Mouse (Mus musculus) forebrain, postnatal 0 days (tissue): ENCODE data around the gene Dmrtc2. TPM values are rescaled to one million over a fixed set of nuclear protein-coding genes. Genes with fewer than 3 reads are reported as not detected.
A peak's percentile ranks its signal among the peaks of the same experiment; 100 is the strongest.

ENCODE experiments used
- ATAC-seq: fragments of 200-750 bp; cut with Nextera tagmentation; 2 replicates; pipeline ENCODE4 v1.8.0; 2017; ENCODE audit warnings: mild to moderate bottlenecking, moderate library complexity
- DNase-seq: peaks from one replicate; pipeline ENCODE4 v3.0.0-alpha.2; 2015
- H3K27ac ChIP-seq: fragments of 300-500 bp; sonication (generic); 2 replicates; pipeline ENCODE4 v1.5.1; 2014; ENCODE audit warnings: low read depth, mild to moderate bottlenecking, antibody characterized with exemption, low read length, moderate library complexity, mixed read lengths
- H3K27me3 ChIP-seq: fragments of 300-500 bp; sonication (generic); 2 replicates; pipeline ENCODE4 v1.6.1; 2014; ENCODE audit warnings: mild to moderate bottlenecking, low read length, mixed read lengths; ENCODE audit not compliant: insufficient read depth
- H3K36me3 ChIP-seq: fragments of 300-500 bp; sonication (generic); 2 replicates; pipeline ENCODE4 v1.6.1; 2014; ENCODE audit warnings: mild to moderate bottlenecking, moderate library complexity; ENCODE audit not compliant: insufficient read depth
- H3K4me1 ChIP-seq: fragments of 300-500 bp; sonication (generic); 2 replicates; pipeline ENCODE4 v1.6.1; 2014; ENCODE audit warnings: antibody characterized with exemption; ENCODE audit not compliant: insufficient read depth
- H3K4me2 ChIP-seq: fragments of 300-500 bp; sonication (generic); 2 replicates; pipeline ENCODE4 v1.6.1; 2014; ENCODE audit warnings: low read depth, mild to moderate bottlenecking, moderate library complexity
- H3K4me3 ChIP-seq: fragments of 300-500 bp; sonication (generic); 2 replicates; pipeline ENCODE4 v1.5.1; 2014; ENCODE audit warnings: low read depth, low read length, mixed read lengths
- H3K9ac ChIP-seq: fragments of 300-500 bp; sonication (generic); 2 replicates; pipeline ENCODE4 v1.6.1; 2014; ENCODE audit warnings: mild to moderate bottlenecking
- H3K9me3 ChIP-seq: fragments of 300-500 bp; sonication (generic); 2 replicates; pipeline ENCODE4 v1.6.1; 2016; ENCODE audit warnings: low read length
- CTCF ChIP-seq: sonication (generic); IDR thresholded peaks from 2 replicates; pipeline ENCODE4 v1.5.1; 2016; ENCODE audit warnings: antibody characterized with exemption, control low read depth, low read depth
- WGBS: fragments of 180-500 bp; shearing (Covaris S2); extraction: QIAGEN DNeasy Blood & Tissue Kit; methylation state at CpG from one replicate; pipeline ENCODE4 v1.1.7; 2014; 5-methylcytosine and 5-hydroxymethylcytosine counted together
- polyA plus RNA-seq: library from polyadenylated mRNA; unstranded; fragments of >200 nt; fragmentation: Nextera tagmentation; extraction: Ambion mirVana; gene quantifications from 2 replicates; pipeline ENCODE4 v1.2.1, GENCODE M21; 2015
- total RNA-seq: library from RNA; depleted of rRNA; stranded (reverse); fragments of >200 nt; gene quantifications from 2 replicates; pipeline ENCODE4 v1.2.3, GENCODE M21; 2014; rRNA removed

The Dmrtc2 gene
- total and polyA plus RNA-seq, 2 experiments from 2014 or later = 0.28 TPM; not detected in 1

DNA sequence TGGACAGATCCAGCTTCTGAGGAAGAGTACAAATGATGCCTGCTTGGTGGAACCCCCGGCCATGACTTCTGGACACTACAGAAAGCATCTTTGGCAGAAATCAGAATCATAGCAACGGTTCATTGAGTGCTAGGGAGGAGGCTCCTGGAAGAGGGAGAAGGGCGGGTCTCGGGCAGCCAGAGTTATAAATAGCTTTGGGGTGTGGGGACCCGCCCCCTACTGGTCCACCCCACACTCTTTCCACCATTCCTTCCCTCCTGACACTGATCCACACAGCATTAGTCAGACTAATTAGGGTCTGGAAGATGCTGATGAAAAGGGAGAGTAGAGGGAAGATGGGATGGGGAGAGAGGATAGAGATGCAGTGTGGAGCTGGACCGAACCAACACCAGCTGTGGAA is 36.7 kb downstream of the Dmrtc2 start:
- no peaks in the 10 kb centered on the region for H3K27me3 ChIP-seq
- DNase-seq (no peak), ATAC-seq (no peak)
- H3K9me3 ChIP-seq = no peaks in the 10 kb centered on the region
- no peak overlapping the region for H3K4me2 ChIP-seq
- peak overlapping the region; percentile 22; the same call in 1 of the 2 replicates for H3K9ac ChIP-seq
- H3K4me3 ChIP-seq = no peak overlapping the region
- WGBS = 47% methylated on average over 6 of the region's 6 CpGs
- 0 out of 2 replicates have a peak, but pooled peaks cover 24% of the 10 kb centered on the region for H3K36me3 ChIP-seq
- H3K27ac ChIP-seq = no peak overlapping the region
- 0 out of 2 replicates have a peak, but pooled peaks cover 12% of the 10 kb centered on the region for H3K4me1 ChIP-seq
- TF ChIP-seq CTCF = no peak

- Histone ChIP-seq H3K4me2 (no peak overlapping the region), H3K36me3 (peaks cover 30% of the 10 kb centered on the region; the same call in 1 of the 2 replicates), H3K27ac (no peak overlapping the region), H3K4me1 (0 out of 2 replicates have a peak, but pooled peaks cover 12% of the 10 kb centered on the region), H3K27me3 (no peaks in the 10 kb centered on the region), H3K9me3 (no peaks in the 10 kb centered on the region), H3K9ac (no peak overlapping the region), H3K4me3 (no peak overlapping the region)
- no peak for DNase-seq
- 0 out of 2 replicates have a peak, but pooled peaks have one; percentile 20 for TF ChIP-seq CTCF
- 35% methylated on average over 13 of the region's 13 CpGs for WGBS
- no peak for ATAC-seq
Measured at GRCm38 (mm10) chr7:24907211-24907748, 37.4 kb downstream of the Dmrtc2 start.

DNA sequence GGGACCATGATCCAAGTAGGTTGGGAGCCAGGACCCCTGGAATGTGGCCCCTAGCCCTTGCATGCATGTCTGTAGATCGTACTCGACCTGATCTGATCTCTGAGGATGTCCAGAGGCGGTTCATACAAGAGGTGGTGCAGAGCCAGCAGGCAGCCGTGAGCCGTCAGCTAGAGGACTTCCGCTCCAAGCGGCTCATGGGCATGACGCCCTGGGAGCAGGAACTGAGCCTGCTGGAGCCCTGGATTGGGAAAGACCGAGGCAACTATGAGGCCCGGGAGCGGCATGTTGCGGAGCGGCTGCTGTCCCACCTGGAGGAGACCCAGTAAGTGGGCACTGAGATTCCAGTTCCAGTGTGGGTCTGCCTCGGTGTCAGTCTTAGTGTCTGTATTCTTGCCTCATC is 42.6 kb downstream of the Dmrtc2 start:
- no peak overlapping the region for H3K27ac ChIP-seq
- H3K36me3 ChIP-seq = peaks cover 51% of the 10 kb centered on the region
- no peaks in the 10 kb centered on the region for H3K9me3 ChIP-seq
- no peak overlapping the region for H3K4me2 ChIP-seq
- WGBS = 92% methylated on average over 14 of the region's 14 CpGs
- H3K4me3 ChIP-seq = no peak overlapping the region
- DNase-seq (no peak), ATAC-seq (no peak)
- no peaks in the 10 kb centered on the region for H3K4me1 ChIP-seq
- no peak for TF ChIP-seq CTCF
- no peaks in the 10 kb centered on the region for H3K27me3 ChIP-seq
- H3K9ac ChIP-seq = no peak overlapping the region

DNA sequence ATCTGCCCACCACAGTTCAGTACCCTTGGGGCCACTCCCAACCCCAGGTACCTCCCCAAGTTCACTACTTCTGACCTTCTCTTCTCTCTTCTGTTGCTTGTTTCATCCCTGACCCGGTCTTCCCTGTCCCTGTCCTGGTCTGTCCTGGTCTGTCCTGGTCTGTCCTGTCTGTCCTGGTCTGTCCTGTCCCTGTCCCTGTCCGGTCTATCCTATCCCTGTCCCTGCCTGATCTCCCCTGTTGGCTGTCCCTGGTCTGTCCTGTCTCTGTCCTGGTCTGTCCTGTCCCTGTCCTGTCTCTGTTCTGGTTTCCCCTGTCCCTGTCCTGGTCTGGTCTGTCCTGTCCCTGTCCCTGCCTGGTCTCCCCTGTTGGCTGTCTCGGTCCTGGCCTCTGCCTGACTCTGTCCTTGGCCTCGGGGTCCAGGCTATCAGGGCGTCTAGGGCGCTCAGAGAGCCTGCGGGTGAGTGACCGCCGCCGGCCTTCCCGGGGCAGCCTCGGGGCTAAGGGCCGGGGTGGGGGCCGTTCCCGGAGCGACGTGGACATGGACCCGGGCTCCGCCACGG is 49.0 kb downstream of the Dmrtc2 start:
- no peak overlapping the region for H3K9ac ChIP-seq
- peaks cover 69% of the 10 kb centered on the region for H3K36me3 ChIP-seq
- H3K4me3 ChIP-seq = no peak overlapping the region
- no peaks in the 10 kb centered on the region for H3K9me3 ChIP-seq
- H3K4me1 ChIP-seq = no peaks in the 10 kb centered on the region
- no peak for TF ChIP-seq CTCF
- no peak for DNase-seq
- H3K4me2 ChIP-seq = no peak overlapping the region
- H3K27me3 ChIP-seq = no peaks in the 10 kb centered on the region
- 91% methylated on average over 20 of the region's 20 CpGs for WGBS
- no peak overlapping the region for H3K27ac ChIP-seq
- no peak for ATAC-seq

GRCm38 (mm10) chr7:24919728-24920127 is 49.9 kb downstream of the Dmrtc2 start:
- Histone ChIP-seq H3K36me3 (peaks cover 78% of the 10 kb centered on the region), H3K4me3 (no peak overlapping the region), H3K9ac (no peak overlapping the region), H3K9me3 (no peaks in the 10 kb centered on the region), H3K4me1 (no peaks in the 10 kb centered on the region), H3K4me2 (no peak overlapping the region), H3K27me3 (no peaks in the 10 kb centered on the region), H3K27ac (no peak overlapping the region)
- no peak for TF ChIP-seq CTCF
- ATAC-seq = peak; percentile 55
- DNase-seq = no peak
- WGBS = 78% methylated on average over 9 of the region's 9 CpGs

Other genes with a start within 250 kb of the Dmrtc2 start
- 0.23 and 0.33 TPM in 2 replicates for gene Lypd3, start 233.5 kb upstream of the Dmrtc2 start, total RNA-seq
- gene Lypd3, start 233.5 kb upstream of the Dmrtc2 start, polyA plus RNA-seq = 0.67 and 1.3 TPM in 2 replicates
- not detected in 2 replicates for gene Tex101, start 193.4 kb upstream of the Dmrtc2 start, total RNA-seq
- not detected in 2 replicates for gene Tex101, start 193.4 kb upstream of the Dmrtc2 start, polyA plus RNA-seq
- not detected in 2 replicates for gene BC049730, start 160.8 kb upstream of the Dmrtc2 start, total RNA-seq
- gene BC049730, start 160.8 kb upstream of the Dmrtc2 start, polyA plus RNA-seq = not detected in 2 replicates
- not detected in 2 replicates for gene Gm4763, start 143.1 kb upstream of the Dmrtc2 start, total RNA-seq
- not detected in 2 replicates for gene Gm4763, start 143.1 kb upstream of the Dmrtc2 start, polyA plus RNA-seq
- gene Cd177, start 109.7 kb upstream of the Dmrtc2 start, total RNA-seq = 0.48 TPM in 1 of 2 replicates, not detected in the other
- 0.27 and 0.28 TPM in 2 replicates for gene Cd177, start 109.7 kb upstream of the Dmrtc2 start, polyA plus RNA-seq
- 0.57 TPM in 1 of 2 replicates, not detected in the other for gene Ceacam10, start 92.9 kb upstream of the Dmrtc2 start, total RNA-seq
- 0.14 TPM in 1 of 2 replicates, not detected in the other for gene Ceacam10, start 92.9 kb upstream of the Dmrtc2 start, polyA plus RNA-seq
- gene Gm9844, start 7.8 kb upstream of the Dmrtc2 start, total RNA-seq = 26.5 and 99.9 TPM in 2 replicates
- gene Gm9844, start 7.8 kb upstream of the Dmrtc2 start, polyA plus RNA-seq = 35.2 and 38.2 TPM in 2 replicates
- not detected in 2 replicates for gene Lypd4, start 116 bp upstream of the Dmrtc2 start, total RNA-seq
- not detected in 2 replicates for gene Lypd4, start 116 bp upstream of the Dmrtc2 start, polyA plus RNA-seq
- 581 and 723 TPM in 2 replicates for gene Rps19, start 14.3 kb downstream of the Dmrtc2 start, total RNA-seq
- 1,350 and 1,888 TPM in 2 replicates for gene Rps19, start 14.3 kb downstream of the Dmrtc2 start, polyA plus RNA-seq
- gene Cd79a, start 27.3 kb downstream of the Dmrtc2 start, total RNA-seq = 0.15 and 0.33 TPM in 2 replicates
- 0.47 and 0.54 TPM in 2 replicates for gene Cd79a, start 27.3 kb downstream of the Dmrtc2 start, polyA plus RNA-seq
- gene Arhgef1, start 32.9 kb downstream of the Dmrtc2 start, total RNA-seq = 24.5 and 30.3 TPM in 2 replicates
- gene Arhgef1, start 32.9 kb downstream of the Dmrtc2 start, polyA plus RNA-seq = 16.7 and 26.8 TPM in 2 replicates
- 0.54 and 2.1 TPM in 2 replicates for gene Gm4881, start 74.4 kb downstream of the Dmrtc2 start, total RNA-seq
- 0.33 and 0.97 TPM in 2 replicates for gene Gm4881, start 74.4 kb downstream of the Dmrtc2 start, polyA plus RNA-seq
- 359 and 362 TPM in 2 replicates for gene Rabac1, start 102.7 kb downstream of the Dmrtc2 start, total RNA-seq
- 393 and 448 TPM in 2 replicates for gene Rabac1, start 102.7 kb downstream of the Dmrtc2 start, polyA plus RNA-seq
- 204 and 256 TPM in 2 replicates for gene Atp1a3, start 135.9 kb downstream of the Dmrtc2 start, total RNA-seq
- gene Atp1a3, start 135.9 kb downstream of the Dmrtc2 start, polyA plus RNA-seq = 432 and 535 TPM in 2 replicates
- 94.1 and 106 TPM in 2 replicates for gene Grik5, start 202.3 kb downstream of the Dmrtc2 start, total RNA-seq
- 10.2 and 15.8 TPM in 2 replicates for gene Grik5, start 202.3 kb downstream of the Dmrtc2 start, polyA plus RNA-seq
- 25.4 and 31.5 TPM in 2 replicates for gene Zfp574, start 202.5 kb downstream of the Dmrtc2 start, total RNA-seq
- gene Zfp574, start 202.5 kb downstream of the Dmrtc2 start, polyA plus RNA-seq = 30.6 and 33.0 TPM in 2 replicates